Mouse (Mus musculus) ES-E14 (cell line): Measurements from ENCODE around the gene Zfp120. TPM values are rescaled to one million over a fixed set of nuclear protein-coding genes. Genes with fewer than 3 reads are reported as not detected.
A peak's percentile ranks its signal among the peaks of the same experiment; 100 is the strongest.
"Not testable (repeated sequence)": the region's sequence is repeated elsewhere in the genome, so short reads cannot be mapped to it uniquely, and the experiment has no call there.

Source experiments
- DNase-seq: peaks from one replicate; pipeline ENCODE4 v3.0.0-alpha.2; 2013; ENCODE audit warnings: low read depth, low spot score
- H3K27ac ChIP-seq: 2 replicates; pipeline ENCODE4 v1.5.1; 2012; ENCODE audit warnings: low read depth, mild to moderate bottlenecking, low read length, moderate library complexity, mixed read lengths; ENCODE audit not compliant: poor library complexity, insufficient read depth, severe bottlenecking
- H3K36me3 ChIP-seq: 2 replicates; pipeline ENCODE4 v1.6.1; 2012; ENCODE audit warnings: mild to moderate bottlenecking, low read length, moderate library complexity, mixed read lengths; ENCODE audit not compliant: control insufficient read depth, poor library complexity, insufficient read depth, severe bottlenecking
- H3K4me1 ChIP-seq, 2 experiments: fragments of 150-350 bp in 1 of 2; sonication (generic) in 1 of 2; 2 replicates each; pipeline ENCODE4 v1.6.1; 2012; ENCODE audit warnings: low read length in 2 of 2, mild to moderate bottlenecking in 1 of 2, mixed read lengths in 1 of 2; ENCODE audit not compliant: control insufficient read depth in 2 of 2, insufficient read depth in 2 of 2, poor library complexity in 1 of 2
- H3K4me3 ChIP-seq, 2 experiments: fragments of 150-350 bp in 1 of 2; sonication (generic) in 1 of 2; 2 replicates each; pipeline ENCODE4 v1.5.1; 2012; ENCODE audit warnings: low read length in 2 of 2, low read depth in 1 of 2, mild to moderate bottlenecking in 1 of 2, mixed read lengths in 1 of 2; ENCODE audit not compliant: insufficient read depth in 1 of 2, poor library complexity in 1 of 2, severe bottlenecking in 1 of 2
- H3K9ac ChIP-seq: 2 replicates; pipeline ENCODE4 v1.6.1; 2012; ENCODE audit warnings: low read depth, mild to moderate bottlenecking, low read length, mixed read lengths; ENCODE audit not compliant: poor library complexity, insufficient read depth, severe bottlenecking
- H3K9me3 ChIP-seq: fragments of 150-350 bp; sonication (generic); 2 replicates; pipeline ENCODE4 v1.6.1; 2012; ENCODE audit warnings: low read depth, mild to moderate bottlenecking, low read length; ENCODE audit not compliant: control insufficient read depth, insufficient read depth
- CHD2 ChIP-seq: IDR thresholded peaks from 2 replicates; pipeline ENCODE4 v1.6.1; 2014; ENCODE audit warnings: mild to moderate bottlenecking, low read depth, low read length, inconsistent platforms
- HCFC1 ChIP-seq: IDR thresholded peaks from 2 replicates; pipeline ENCODE4 v1.6.1; 2012; ENCODE audit warnings: low read length, inconsistent platforms, borderline replicate concordance; ENCODE audit not compliant: insufficient read depth
- MAFK ChIP-seq: IDR thresholded peaks from 2 replicates; pipeline ENCODE4 v1.6.1; 2014; ENCODE audit warnings: mild to moderate bottlenecking, low read depth, low read length, inconsistent platforms; ENCODE audit not compliant: insufficient read depth
- ZC3H11A ChIP-seq: IDR thresholded peaks from 2 replicates; pipeline ENCODE4 v1.6.1; 2012; ENCODE audit warnings: low read depth, mild to moderate bottlenecking, inconsistent platforms, low read length, borderline replicate concordance
- ZNF384 ChIP-seq: IDR thresholded peaks from 2 replicates; pipeline ENCODE4 v1.6.1; 2012; ENCODE audit warnings: low read depth, low read length, inconsistent platforms
- in situ Hi-C, 2 experiments: fragments of 600-800 bp; cut with MboI; formaldehyde crosslinking; loops; one replicate each; pipeline ENCODE4 v1.15.1; 2025; ENCODE audit warnings: low sequenced_read_pairs in 2 of 2, inconsistent platforms in 1 of 2; ENCODE audit not compliant: unreplicated experiment in 2 of 2
- total RNA-seq: library from RNA; depleted of rRNA; stranded (reverse); fragments of 300-350 nt; gene quantifications from 2 replicates; pipeline ENCODE4 v1.2.3, GENCODE M21; 2012; rRNA removed

Zfp120 gene
- total RNA-seq, 1 experiment: 9.1 TPM

DNA sequence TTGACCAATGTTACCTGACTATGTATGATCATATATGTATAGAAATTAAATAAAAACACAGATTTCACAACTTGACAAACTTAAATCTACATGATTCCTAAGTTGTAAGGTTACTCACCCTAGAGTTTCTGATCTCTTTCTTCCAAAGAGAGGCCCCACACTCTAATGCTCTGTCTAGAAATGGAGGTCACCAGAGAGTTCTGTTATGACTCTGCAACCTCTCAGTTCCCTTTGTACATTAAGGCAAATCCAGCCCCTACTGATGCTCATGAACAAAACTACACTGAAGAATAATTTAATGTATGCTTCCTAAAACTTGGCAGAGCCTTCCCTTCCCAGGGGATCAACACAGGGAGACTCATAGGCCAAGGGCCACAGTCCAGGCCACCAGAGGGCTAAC lies 30.2 kb upstream of the Zfp120 start:
- TF ChIP-seq MAFK: no peak
- TF ChIP-seq ZNF384: no peak
- no peak for TF ChIP-seq CHD2
- no peak for TF ChIP-seq HCFC1
- TF ChIP-seq ZC3H11A: no peak
- no peak for DNase-seq

DNA sequence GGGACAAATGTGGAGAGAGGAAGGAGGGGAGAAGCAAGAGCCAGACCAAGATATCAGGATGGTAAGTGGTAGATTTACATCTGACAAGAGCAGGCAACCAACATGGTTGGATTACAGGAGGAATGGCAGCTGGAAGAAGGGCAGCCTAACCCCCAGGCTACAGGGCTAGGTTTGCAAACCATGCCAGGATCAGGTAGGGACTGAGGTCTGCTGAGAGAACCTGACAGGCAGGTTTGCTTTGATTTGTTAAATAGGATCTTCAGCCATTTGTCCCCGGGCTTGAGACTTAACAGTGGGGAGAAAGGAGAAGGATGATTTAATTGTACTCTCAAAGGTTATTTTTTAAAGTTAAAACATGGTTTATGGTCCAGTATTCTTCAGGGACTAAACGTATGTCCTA lies 3.7 kb downstream of the Zfp120 start:
- DNase-seq: no peak
- no peak overlapping the region for H3K27ac ChIP-seq
- no peaks in the 10 kb centered on the region for H3K9me3 ChIP-seq
- H3K36me3 ChIP-seq: no peaks in the 10 kb centered on the region
- in situ Hi-C loops: no loop called here
- TF ChIP-seq ZC3H11A (no peak), MAFK (no peak), CHD2 (no peak), ZNF384 (no peak)
- no peak overlapping the region for H3K9ac ChIP-seq
- no peak overlapping the region for H3K4me3 ChIP-seq
- H3K4me1 ChIP-seq: no peaks in the 10 kb centered on the region

More for the DNA sequence above, 30.2 kb upstream of the Zfp120 start:
- Histone ChIP-seq H3K27ac (no peak overlapping the region), H3K9me3 (no peaks in the 10 kb centered on the region), H3K9ac (no peak overlapping the region), H3K4me3 (no peak overlapping the region), H3K36me3 (no peaks in the 10 kb centered on the region), H3K4me1 (no peaks in the 10 kb centered on the region)
- in situ Hi-C loops: no loop called here

DNA sequence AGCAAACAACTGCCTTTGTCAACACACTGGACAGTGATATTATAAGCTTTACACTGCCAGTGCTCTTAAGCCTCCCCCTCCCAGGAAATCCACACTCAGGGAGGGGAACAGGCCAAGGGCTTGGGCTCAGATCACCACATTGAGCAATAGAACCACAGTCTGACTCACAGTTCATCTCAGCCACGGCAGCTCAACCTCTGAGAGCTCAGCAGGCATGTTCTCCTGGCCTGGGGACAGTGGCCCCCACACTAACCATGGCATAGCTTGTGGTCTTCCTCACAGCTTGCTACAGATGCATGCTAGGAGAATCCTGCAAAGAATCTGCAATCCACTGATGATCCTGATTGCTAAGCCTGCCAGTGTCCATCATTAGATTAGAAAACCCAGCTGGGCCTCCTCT lies 4.5 kb downstream of the Zfp120 start:
- H3K36me3 ChIP-seq, H3K4me3 ChIP-seq: not testable (repeated sequence)

DNA sequence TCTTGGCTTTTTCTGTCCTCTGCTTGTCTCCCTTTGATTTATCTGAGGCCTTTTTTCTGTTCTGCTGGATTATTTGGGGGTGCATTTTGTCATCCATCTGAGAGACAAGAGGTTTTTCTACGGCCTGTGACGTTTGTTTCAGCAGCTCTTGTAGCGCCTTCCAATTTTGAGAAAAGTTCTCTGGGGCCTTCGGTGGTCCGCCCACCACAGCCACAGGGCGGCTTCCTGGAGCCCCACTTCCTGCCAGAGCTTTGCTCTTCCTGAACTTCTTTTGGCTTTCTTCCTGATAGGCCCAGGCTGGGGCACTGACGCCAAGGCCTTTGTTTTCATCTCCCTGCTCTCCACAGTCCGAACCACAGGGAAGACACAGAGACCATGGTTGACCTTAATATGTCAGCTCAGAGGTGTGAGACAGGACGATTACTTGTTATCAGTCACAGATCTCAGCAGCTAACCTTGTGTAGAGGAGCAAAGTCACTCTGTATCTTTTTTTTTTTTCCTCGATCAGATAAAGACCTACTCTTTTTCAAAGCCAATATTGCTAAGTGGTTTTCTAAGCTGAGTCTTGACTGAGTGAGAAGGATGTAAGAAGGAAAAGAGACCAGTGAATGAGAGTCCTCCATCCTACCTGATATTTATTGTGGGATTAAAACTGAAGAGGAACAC lies 25.1 kb downstream of the Zfp120 start:
- Histone ChIP-seq H3K27ac (no peak overlapping the region), H3K9ac (no peak overlapping the region), H3K36me3 (no peaks in the 10 kb centered on the region), H3K9me3 (no peaks in the 10 kb centered on the region), H3K4me1 (no peaks in the 10 kb centered on the region), H3K4me3 (no peak overlapping the region)
- TF ChIP-seq CHD2: no peak
- no peak for TF ChIP-seq MAFK
- TF ChIP-seq ZC3H11A: no peak
- TF ChIP-seq ZNF384: no peak
- no peak for TF ChIP-seq HCFC1
- DNase-seq: no peak
- in situ Hi-C loops: no loop called here

More for the DNA sequence above, 4.5 kb downstream of the Zfp120 start:
- in situ Hi-C loops, H3K9ac ChIP-seq, H3K27ac ChIP-seq, H3K9me3 ChIP-seq, DNase-seq, H3K4me1 ChIP-seq: not testable (repeated sequence)

DNA sequence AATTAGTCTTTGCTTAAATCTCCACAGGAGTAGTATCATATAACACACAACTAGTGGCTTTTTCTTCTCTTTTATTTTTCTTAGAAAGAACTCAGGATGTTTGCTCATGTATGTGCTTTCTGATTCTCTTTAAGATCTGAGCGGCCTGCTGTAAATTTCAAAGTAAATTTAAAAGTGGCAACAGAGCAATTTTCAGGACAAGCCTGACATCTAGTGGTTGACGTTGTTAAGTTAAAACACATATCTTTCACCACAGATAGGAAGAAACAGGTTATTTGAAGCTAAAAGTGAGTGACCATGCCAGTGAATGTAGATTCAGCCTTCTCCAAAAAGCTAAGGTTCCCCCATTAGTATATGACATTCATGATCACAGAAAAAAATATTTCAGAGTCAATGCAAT lies 36.9 kb downstream of the Zfp120 start:
- H3K9me3 ChIP-seq, H3K9ac ChIP-seq, H3K27ac ChIP-seq, H3K4me3 ChIP-seq, H3K36me3 ChIP-seq, H3K4me1 ChIP-seq: not testable (repeated sequence)
- peak; percentile 21 for DNase-seq
- in situ Hi-C loops: loop anchor here in 1 of 2 experiments (10.0 kb wide), 2 partner anchors 675 to 745 kb away; no protein-coding TSS in a partner anchor
- peak; percentile 80 for TF ChIP-seq ZC3H11A

Other genes with a start within 250 kb of the Zfp120 start
- gene Gm10770, start 43.0 kb upstream of the Zfp120 start, total RNA-seq: not detected in 2 replicates
- gene Gm14139, start 45.0 kb upstream of the Zfp120 start, total RNA-seq: 36.4 and 39.1 TPM in 2 replicates
- gene Zfp937, start 81.4 kb upstream of the Zfp120 start, total RNA-seq: 6.8 and 7.9 TPM in 2 replicates
- gene Gm21994, start 118.9 kb upstream of the Zfp120 start, total RNA-seq: 11.2 and 14.4 TPM in 2 replicates
- 33.2 and 34.1 TPM in 2 replicates for gene Gm14124, start 120.8 kb upstream of the Zfp120 start, total RNA-seq
- gene Gm10130, start 187.0 kb upstream of the Zfp120 start, total RNA-seq: 4.5 and 9.4 TPM in 2 replicates
- 10.1 and 11.7 TPM in 2 replicates for gene 3300002I08Rik, start 226.1 kb upstream of the Zfp120 start, total RNA-seq